8 mouse cellular contexts compared by ENCODE assay signal in genomic region chr5:140370446-140371254, GRCm38 (mm10). TPM values are rescaled to one million over a fixed set of nuclear protein-coding genes. Genes with fewer than 3 reads are reported as not detected.
DNase-seq lines count a peak whose midpoint lies in the region; ATAC-seq lines count a peak whose summit lies in the region.
"Had no signal": no experiment of that assay in that cellular context is flagged by ENCODE, and none has a peak within 500 bp of the region (broad histone marks: within the 10 kb centered on the region; RNA-seq: fewer than 3 reads in every experiment).

No protein-coding gene starts in this region.

- 0 out of 2 replicates have a peak overlapping the region, but pooled peaks have one; percentile 61 for H3K27ac ChIP-seq in embryonic facial prominence, embryonic 12.5 days
- peak overlapping the region; percentile 45; the same call in 1 of the 2 replicates for H3K27ac ChIP-seq in heart, embryonic 10.5 days
- peak overlapping the region; percentile 7; the same call in 1 of the 2 replicates for H3K27ac ChIP-seq in limb, embryonic 10.5 days

- ATAC-seq in embryonic facial prominence, embryonic 12.5 days (ENCODE audit: insufficient number of reproducible peaks, insufficient read depth, low FRiP score, low TSS enrichment), result no peak
- ATAC-seq in cerebellum, adult (ENCODE audit: insufficient number of reproducible peaks, low FRiP score, low TSS enrichment), result no peak

- WGBS in embryonic facial prominence, embryonic 12.5 days, result 64% methylated on average over 6 of the region's 6 CpGs
- WGBS in heart, embryonic 10.5 days, result 50% methylated on average over 6 of the region's 6 CpGs
- WGBS in limb, embryonic 10.5 days, result 81% methylated on average over 6 of the region's 6 CpGs

- no peak overlapping the region for H3K4me2 ChIP-seq in embryonic facial prominence, embryonic 12.5 days (replicated peaks)

- DNase-seq in heart, embryonic 10.5 days (ENCODE audit: low spot score), result no peak
- DNase-seq in limb, embryonic 10.5 days (ENCODE audit: low spot score), result no peak
- peak; percentile 59 for DNase-seq in lung, postnatal 10 days
- no peak for DNase-seq in frontal cortex, postnatal 10 days (ENCODE audit: low spot score in 2 of 2)
- DNase-seq in gastrocnemius, postnatal 10 days, result no peak
- DNase-seq: cerebellum, postnatal 14 days had no signal

- H3K9ac ChIP-seq in embryonic facial prominence, embryonic 12.5 days, result no peak overlapping the region

- no peaks in the 10 kb centered on the region for H3K9me3 ChIP-seq in embryonic facial prominence, embryonic 12.5 days
- H3K9me3 ChIP-seq in heart, embryonic 10.5 days, result no peaks in the 10 kb centered on the region
- H3K9me3 ChIP-seq in limb, embryonic 10.5 days (replicated peaks), result no peaks in the 10 kb centered on the region

- H3K27me3 ChIP-seq in embryonic facial prominence, embryonic 12.5 days, result no peaks in the 10 kb centered on the region
- H3K27me3 ChIP-seq in heart, embryonic 10.5 days (ENCODE audit: insufficient read depth, poor library complexity, severe bottlenecking), result no peaks in the 10 kb centered on the region
- H3K27me3 ChIP-seq in limb, embryonic 10.5 days (ENCODE audit: low read depth, poor library complexity, severe bottlenecking), result no peaks in the 10 kb centered on the region

- no peak overlapping the region for H3K4me3 ChIP-seq in embryonic facial prominence, embryonic 12.5 days
- H3K4me3 ChIP-seq in heart, embryonic 10.5 days, result no peak overlapping the region
- H3K4me3 ChIP-seq in limb, embryonic 10.5 days, result no peak overlapping the region

- H3K36me3 ChIP-seq in embryonic facial prominence, embryonic 12.5 days, result 0 out of 2 replicates have a peak, but pooled peaks cover 6% of the 10 kb centered on the region
- H3K36me3 ChIP-seq in heart, embryonic 10.5 days, result peaks cover 4% of the 10 kb centered on the region
- H3K36me3 ChIP-seq in limb, embryonic 10.5 days, result peaks cover 11% of the 10 kb centered on the region

- H3K4me1 ChIP-seq in embryonic facial prominence, embryonic 12.5 days, result no peaks in the 10 kb centered on the region
- H3K4me1 ChIP-seq in heart, embryonic 10.5 days, result peaks cover 39% of the 10 kb centered on the region
- peaks cover 24% of the 10 kb centered on the region for H3K4me1 ChIP-seq in limb, embryonic 10.5 days

RNA-seq across cellular contexts. Expression of gene Snx8, which starts 18.4 kb away (rescaled TPM):
- 21.4 and 21.5 TPM in 2 replicates for polyA plus RNA-seq in embryonic facial prominence, embryonic 12.5 days (2016; fragmentation: Nextera tagmentation; extraction: Ambion mirVana)
- polyA plus RNA-seq in heart, embryonic 10.5 days (2016; fragmentation: Nextera tagmentation; extraction: Ambion mirVana), result 19.2 and 20.1 TPM in 2 replicates
- 22.4 and 25.4 TPM in 2 replicates for polyA plus RNA-seq in limb, embryonic 10.5 days (2016; fragmentation: Nextera tagmentation; extraction: Ambion mirVana)
- 10 to 100 TPM; 11.6 to 16.1 TPM for total RNA-seq in gastrocnemius, postnatal 10 days (2021)

RNA-seq across cellular contexts. Expression of gene Mrm2, which starts 39.0 kb away (rescaled TPM):
- 24.0 and 24.9 TPM in 2 replicates for polyA plus RNA-seq in embryonic facial prominence, embryonic 12.5 days (2016; fragmentation: Nextera tagmentation; extraction: Ambion mirVana)
- 15.4 and 18.8 TPM in 2 replicates for polyA plus RNA-seq in heart, embryonic 10.5 days (2016; fragmentation: Nextera tagmentation; extraction: Ambion mirVana)
- 22.2 and 24.1 TPM in 2 replicates for polyA plus RNA-seq in limb, embryonic 10.5 days (2016; fragmentation: Nextera tagmentation; extraction: Ambion mirVana)
- 1 to 10 TPM; 6.0 to 7.2 TPM for total RNA-seq in gastrocnemius, postnatal 10 days (2021)

RNA-seq across cellular contexts. Expression of gene Eif3b, which starts 48.5 kb away (rescaled TPM):
- 187 and 191 TPM in 2 replicates for polyA plus RNA-seq in embryonic facial prominence, embryonic 12.5 days (2016; fragmentation: Nextera tagmentation; extraction: Ambion mirVana)
- 125 and 201 TPM in 2 replicates for polyA plus RNA-seq in heart, embryonic 10.5 days (2016; fragmentation: Nextera tagmentation; extraction: Ambion mirVana)
- 201 and 231 TPM in 2 replicates for polyA plus RNA-seq in limb, embryonic 10.5 days (2016; fragmentation: Nextera tagmentation; extraction: Ambion mirVana)
- total RNA-seq in gastrocnemius, postnatal 10 days (2021), result 10 to 100 TPM; 96.5 to 98.6 TPM

RNA-seq across cellular contexts. Expression of gene Nudt1, which starts 49.2 kb away (rescaled TPM):
- polyA plus RNA-seq in embryonic facial prominence, embryonic 12.5 days (2016; fragmentation: Nextera tagmentation; extraction: Ambion mirVana), result 48.1 and 50.6 TPM in 2 replicates
- 39.2 and 50.4 TPM in 2 replicates for polyA plus RNA-seq in heart, embryonic 10.5 days (2016; fragmentation: Nextera tagmentation; extraction: Ambion mirVana)
- polyA plus RNA-seq in limb, embryonic 10.5 days (2016; fragmentation: Nextera tagmentation; extraction: Ambion mirVana), result 66.8 and 71.8 TPM in 2 replicates
- total RNA-seq in gastrocnemius, postnatal 10 days (2021), result 1 to 10 TPM; 7.7 to 8.4 TPM

RNA-seq across cellular contexts. Expression of gene Mad1l1, which starts 49.3 kb away (rescaled TPM):
- 56.3 TPM in 2 replicates for polyA plus RNA-seq in embryonic facial prominence, embryonic 12.5 days (2016; fragmentation: Nextera tagmentation; extraction: Ambion mirVana)
- polyA plus RNA-seq in heart, embryonic 10.5 days (2016; fragmentation: Nextera tagmentation; extraction: Ambion mirVana), result 34.4 and 43.5 TPM in 2 replicates
- 68.7 and 68.9 TPM in 2 replicates for polyA plus RNA-seq in limb, embryonic 10.5 days (2016; fragmentation: Nextera tagmentation; extraction: Ambion mirVana)
- total RNA-seq in gastrocnemius, postnatal 10 days (2021), result 10 to 100 TPM; 11.0 to 15.2 TPM

Comparison
In these comparisons a context has a peak if more than half of its experiments do, and no peak if none do; other contexts are left out.
1. H3K27ac ChIP-seq: peak in every context shown above with its lines; median percentile 61 in embryonic facial prominence, embryonic 12.5 days; 45 in heart, embryonic 10.5 days; 7 in limb, embryonic 10.5 days.